In the genomic region with DNA sequence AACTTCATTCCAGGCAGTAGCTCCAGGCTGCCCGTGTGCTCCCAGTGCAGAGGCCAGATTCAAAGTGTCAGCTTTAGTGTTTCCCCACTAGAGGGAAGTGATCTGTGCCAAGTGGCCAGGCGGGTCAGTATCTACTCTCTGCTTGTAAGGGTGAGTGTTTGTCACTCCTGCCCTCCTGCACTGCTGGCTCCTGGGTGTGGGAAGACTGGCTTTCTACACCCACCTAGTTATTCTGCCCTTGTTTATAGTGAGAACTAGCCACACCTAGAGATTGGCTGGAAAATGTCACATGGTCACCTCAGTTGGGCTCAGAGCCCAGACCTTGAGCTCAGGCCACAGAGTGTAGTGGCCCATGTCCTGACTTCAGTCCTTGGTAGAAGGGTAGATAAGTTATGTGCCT, we compare ENCODE assay signal across 8 mouse cellular contexts. TPM values are rescaled to one million over a fixed set of nuclear protein-coding genes. Genes with fewer than 3 reads are reported as not detected.
A peak's percentile ranks its signal among the peaks of the same experiment; 100 is the strongest.
DNase-seq lines count a peak whose midpoint lies in the region; ATAC-seq and TF ChIP-seq lines count a peak whose summit lies in the region.

No protein-coding gene starts in this region.

- H3K4me1 ChIP-seq in midbrain, postnatal 0 days (ENCODE audit: insufficient read depth, low read length): peaks cover 13% of the 10 kb centered on the region
- H3K4me1 ChIP-seq in midbrain, embryonic 15.5 days: peaks cover 22% of the 10 kb centered on the region
- peaks cover 13% of the 10 kb centered on the region for H3K4me1 ChIP-seq in intestine, embryonic 15.5 days (replicated peaks)

- peak; percentile 55 for DNase-seq in midbrain, postnatal 0 days (ENCODE audit: low spot score)
- peak; percentile 32 for DNase-seq in cerebellum, adult 9-11 months
- no peak for DNase-seq in layer of hippocampus, postnatal 14 days (ENCODE audit: low spot score in 2 of 2)
- DNase-seq in left cerebral cortex, adult 8-10 months (ENCODE audit: low spot score in 2 of 2): no peak
- DNase-seq in left cerebral cortex, adult 18-20 months (ENCODE audit: low spot score in 2 of 2): no peak

- H3K27me3 ChIP-seq in midbrain, postnatal 0 days (ENCODE audit: insufficient read depth, low read length): no peaks in the 10 kb centered on the region
- no peaks in the 10 kb centered on the region for H3K27me3 ChIP-seq in midbrain, embryonic 15.5 days (replicated peaks)
- no peaks in the 10 kb centered on the region for H3K27me3 ChIP-seq in intestine, embryonic 15.5 days (replicated peaks)

- H3K9me3 ChIP-seq in midbrain, postnatal 0 days (ENCODE audit: low read length): no peaks in the 10 kb centered on the region
- no peaks in the 10 kb centered on the region for H3K9me3 ChIP-seq in midbrain, embryonic 15.5 days
- H3K9me3 ChIP-seq in intestine, embryonic 15.5 days: no peaks in the 10 kb centered on the region

- H3K4me3 ChIP-seq in midbrain, postnatal 0 days (ENCODE audit: low read depth, low read length): no peak overlapping the region
- H3K4me3 ChIP-seq in midbrain, embryonic 15.5 days: no peak overlapping the region
- no peak overlapping the region for H3K4me3 ChIP-seq in intestine, embryonic 15.5 days (replicated peaks)
- no peak overlapping the region for H3K4me3 ChIP-seq in macrophage (ENCODE audit: inconsistent target)

- H3K36me3 ChIP-seq in midbrain, postnatal 0 days (ENCODE audit: insufficient read depth, low read length): peaks cover 11% of the 10 kb centered on the region
- H3K36me3 ChIP-seq in midbrain, embryonic 15.5 days (replicated peaks): peaks cover 7% of the 10 kb centered on the region; the same call in 1 of the 2 replicates
- H3K36me3 ChIP-seq in intestine, embryonic 15.5 days: peaks cover 14% of the 10 kb centered on the region; the same call in 1 of the 2 replicates
- peaks cover 11% of the 10 kb centered on the region; the same call in 1 of the 2 replicates for H3K36me3 ChIP-seq in macrophage (ENCODE audit: inconsistent target)

- H3K4me2 ChIP-seq in midbrain, postnatal 0 days (ENCODE audit: low read depth, low read length, poor library complexity, severe bottlenecking): no peak overlapping the region
- H3K4me2 ChIP-seq in midbrain, embryonic 15.5 days: no peak overlapping the region
- H3K4me2 ChIP-seq in intestine, embryonic 15.5 days (replicated peaks): 0 out of 2 replicates have a peak overlapping the region, but pooled peaks have one; percentile 85

- peaks cover 63% of the 10 kb centered on the region for H3K79me2 ChIP-seq in macrophage (ENCODE audit: inconsistent target)

- 66% methylated on average over 2 of the region's 2 CpGs for WGBS in midbrain, postnatal 0 days
- WGBS in midbrain, embryonic 15.5 days: 74% methylated on average over 2 of the region's 2 CpGs
- WGBS in intestine, embryonic 15.5 days: 69% methylated on average over 2 of the region's 2 CpGs
- 38% methylated on average over 2 of the region's 2 CpGs for WGBS in macrophage (ENCODE audit: missing documents)

- peak; percentile 7; the same call in 1 of the 2 replicates for TF ChIP-seq CTCF in midbrain, postnatal 0 days (IDR thresholded peaks at IDR 0.05)

- ATAC-seq in midbrain, postnatal 0 days (ENCODE audit: low FRiP score): no peak
- no peak for ATAC-seq in midbrain, embryonic 15.5 days (replicated peaks)
- 0 out of 2 replicates have a peak, but pooled peaks have one; percentile 26 for ATAC-seq in intestine, embryonic 15.5 days

- H3K9ac ChIP-seq in midbrain, postnatal 0 days (replicated peaks; ENCODE audit: low read length, poor library complexity, severe bottlenecking): no peak overlapping the region
- no peak overlapping the region for H3K9ac ChIP-seq in midbrain, embryonic 15.5 days
- H3K9ac ChIP-seq in intestine, embryonic 15.5 days: no peak overlapping the region

- no peak overlapping the region for H3K27ac ChIP-seq in midbrain, postnatal 0 days (ENCODE audit: low read depth, low read length)
- H3K27ac ChIP-seq in midbrain, embryonic 15.5 days: no peak overlapping the region
- H3K27ac ChIP-seq in intestine, embryonic 15.5 days: no peak overlapping the region
- 0 out of 2 replicates have a peak overlapping the region, but pooled peaks have one; percentile 82 for H3K27ac ChIP-seq in macrophage

RNA-seq across cellular contexts. Expression of gene Rit1, which starts 2.5 kb away (rescaled TPM):
- total RNA-seq in midbrain, postnatal 0 days (2014; rRNA removed): 78.1 and 88.3 TPM in 2 replicates
- 73.5 and 81.3 TPM in 2 replicates for polyA plus RNA-seq in midbrain, postnatal 0 days (2015; fragmentation: Nextera tagmentation; extraction: Ambion mirVana)
- polyA plus RNA-seq in midbrain, embryonic 15.5 days (2015; fragmentation: Nextera tagmentation; extraction: Ambion mirVana): 62.0 and 64.0 TPM in 2 replicates
- polyA plus RNA-seq in intestine, embryonic 15.5 days (2015; fragmentation: Nextera tagmentation; extraction: Ambion mirVana): 44.9 and 52.7 TPM in 2 replicates
- 10 to 100 TPM; 12.0 to 87.7 (median 38.8) TPM for total RNA-seq in macrophage (2018; cell fraction: chromatin; rRNA removed)
- 100 to 1,000 TPM in 1 of 26 experiments, 10 to 100 TPM in 25; 33.3 to 101 (median 76.8) TPM for total RNA-seq in macrophage (2018; cell fraction: cytosol; rRNA removed)
- 10 to 100 TPM; 17.8 to 72.3 (median 36.9) TPM for total RNA-seq in macrophage (2018; cell fraction: nucleus; rRNA removed)
- 63.4 to 99.3 TPM (median 90.4 TPM) in 3 replicates for polyA plus RNA-seq in macrophage (2018)
- total RNA-seq in layer of hippocampus, postnatal 14 days (2021): 10 to 100 TPM; 49.7 to 57.7 TPM
- total RNA-seq in left cerebral cortex, adult 8-10 months (2022): 10 to 100 TPM; 36.3 to 42.0 (median 40.6) TPM
- 10 to 100 TPM; 41.4 to 42.9 TPM for total RNA-seq in left cerebral cortex, adult 18-20 months (2021)

RNA-seq across cellular contexts. Expression of gene Khdc4, which starts 33.5 kb away (rescaled TPM):
- 71.8 and 96.5 TPM in 2 replicates for total RNA-seq in midbrain, postnatal 0 days (2014; rRNA removed)
- 66.8 and 70.5 TPM in 2 replicates for polyA plus RNA-seq in midbrain, postnatal 0 days (2015; fragmentation: Nextera tagmentation; extraction: Ambion mirVana)
- polyA plus RNA-seq in midbrain, embryonic 15.5 days (2015; fragmentation: Nextera tagmentation; extraction: Ambion mirVana): 88.9 and 92.9 TPM in 2 replicates
- 72.4 and 75.8 TPM in 2 replicates for polyA plus RNA-seq in intestine, embryonic 15.5 days (2015; fragmentation: Nextera tagmentation; extraction: Ambion mirVana)
- 100 to 1,000 TPM; 198 to 376 (median 277) TPM for total RNA-seq in macrophage (2018; cell fraction: chromatin; rRNA removed)
- total RNA-seq in macrophage (2018; cell fraction: cytosol; rRNA removed): 10 to 100 TPM; 20.0 to 34.1 (median 23.1) TPM
- total RNA-seq in macrophage (2018; cell fraction: nucleus; rRNA removed): 100 to 1,000 TPM; 123 to 220 (median 167) TPM
- 23.7 to 38.1 TPM (median 25.0 TPM) in 3 replicates for polyA plus RNA-seq in macrophage (2018)
- total RNA-seq in layer of hippocampus, postnatal 14 days (2021): 10 to 100 TPM; 51.5 to 61.6 TPM
- 10 to 100 TPM; 46.2 to 57.4 (median 51.3) TPM for total RNA-seq in left cerebral cortex, adult 8-10 months (2022)
- 10 to 100 TPM; 56.8 to 57.8 TPM for total RNA-seq in left cerebral cortex, adult 18-20 months (2021)

RNA-seq across cellular contexts. Expression of gene Syt11, which starts 55.9 kb away (rescaled TPM):
- 142 and 150 TPM in 2 replicates for total RNA-seq in midbrain, postnatal 0 days (2014; rRNA removed)
- 243 and 246 TPM in 2 replicates for polyA plus RNA-seq in midbrain, postnatal 0 days (2015; fragmentation: Nextera tagmentation; extraction: Ambion mirVana)
- polyA plus RNA-seq in midbrain, embryonic 15.5 days (2015; fragmentation: Nextera tagmentation; extraction: Ambion mirVana): 204 and 208 TPM in 2 replicates
- polyA plus RNA-seq in intestine, embryonic 15.5 days (2015; fragmentation: Nextera tagmentation; extraction: Ambion mirVana): 20.3 and 22.2 TPM in 2 replicates
- total RNA-seq in macrophage (2018; cell fraction: chromatin; rRNA removed): 1 to 10 TPM in 23 of 26 experiments, under 1 TPM in 3; 0.34 to 9.5 (median 2.6) TPM
- total RNA-seq in macrophage (2018; cell fraction: cytosol; rRNA removed): 10 to 100 TPM in 4 of 26 experiments, 1 to 10 TPM in 22; 5.2 to 11.7 (median 8.2) TPM
- total RNA-seq in macrophage (2018; cell fraction: nucleus; rRNA removed): 10 to 100 TPM in 10 of 26 experiments, 1 to 10 TPM in 16; 2.4 to 20.5 (median 9.3) TPM
- polyA plus RNA-seq in macrophage (2018): 6.1 to 6.8 TPM (median 6.2 TPM) in 3 replicates
- total RNA-seq in layer of hippocampus, postnatal 14 days (2021): 100 to 1,000 TPM; 500 to 510 TPM
- total RNA-seq in left cerebral cortex, adult 8-10 months (2022): 100 to 1,000 TPM; 529 to 574 (median 545) TPM
- total RNA-seq in left cerebral cortex, adult 18-20 months (2021): 100 to 1,000 TPM; 511 to 528 TPM

Comparison
In these comparisons a context has a peak if more than half of its experiments do, and no peak if none do; other contexts are left out.
1. DNase-seq: peak in midbrain, postnatal 0 days (single experiment) and cerebellum, adult 9-11 months (single experiment); none in layer of hippocampus, postnatal 14 days (0 of 2), left cerebral cortex, adult 8-10 months (0 of 2) and left cerebral cortex, adult 18-20 months (0 of 2).